Mouse (Mus musculus): Measurements from ENCODE around the gene Tas1r2. TPM values are rescaled to one million over a fixed set of nuclear protein-coding genes. Genes with fewer than 3 reads are reported as not detected.

Gene Tas1r2
- not detected in 2 replicates for polyA plus RNA-seq (2015; fragmentation: Nextera tagmentation; extraction: Ambion mirVana)

GRCm38 (mm10) chr4:139653238-139653637, at the start of gene Tas1r2:
Gene Tas1r2 (plus strand): TSS chr4:139653538.
- Histone ChIP-seq H3K4me1 (no peaks in the 10 kb centered on the region), H3K27ac (no peak within 1 kb of the TSS), H3K27me3 (replicated peaks) (no peaks in the 10 kb centered on the region), H3K9me3 (no peaks in the 10 kb centered on the region), H3K4me3 (replicated peaks) (no peak within 1 kb of the TSS), H3K36me3 (peaks cover 7% of the 10 kb centered on the region; the same call in 1 of the 2 replicates), H3K4me2 (no peak within 1 kb of the TSS), H3K9ac (no peak within 1 kb of the TSS)
- ATAC-seq (ENCODE audit: insufficient read depth, low FRiP score, low read depth) = no peak
- 76% methylated on average over 8 of the region's 8 CpGs for whole genome bisulfite sequencing

GRCm38 (mm10) chr4:139605216-139605615, 48.1 kb upstream of the Tas1r2 start:
- Histone ChIP-seq H3K4me2 (no peak overlapping the region), H3K4me3 (replicated peaks) (no peak overlapping the region), H3K27ac (no peak overlapping the region), H3K27me3 (replicated peaks) (no peaks in the 10 kb centered on the region), H3K9ac (no peak overlapping the region), H3K4me1 (peaks cover 21% of the 10 kb centered on the region), H3K36me3 (0 out of 2 replicates have a peak, but pooled peaks cover 9% of the 10 kb centered on the region), H3K9me3 (no peaks in the 10 kb centered on the region)
- no peak for ATAC-seq (ENCODE audit: insufficient read depth, low FRiP score, low read depth)
- WGBS = 83% methylated on average over 11 of the region's 11 CpGs

GRCm38 (mm10) chr4:139606732-139607131, 46.6 kb upstream of the Tas1r2 start:
- WGBS = 92% methylated on average over 5 of the region's 5 CpGs
- Histone ChIP-seq H3K9ac (no peak overlapping the region), H3K36me3 (0 out of 2 replicates have a peak, but pooled peaks cover 9% of the 10 kb centered on the region), H3K9me3 (no peaks in the 10 kb centered on the region), H3K4me2 (no peak overlapping the region), H3K27ac (no peak overlapping the region), H3K27me3 (replicated peaks) (no peaks in the 10 kb centered on the region), H3K4me1 (peaks cover 18% of the 10 kb centered on the region), H3K4me3 (replicated peaks) (no peak overlapping the region)
- ATAC-seq (ENCODE audit: insufficient read depth, low FRiP score, low read depth) = no peak

- Histone ChIP-seq H3K4me3 (replicated peaks) (no peak overlapping the region), H3K4me1 (peaks cover 2% of the 10 kb centered on the region; the same call in 1 of the 2 replicates), H3K9me3 (no peaks in the 10 kb centered on the region), H3K9ac (no peak overlapping the region), H3K36me3 (peaks cover 19% of the 10 kb centered on the region), H3K27ac (no peak overlapping the region), H3K4me2 (no peak overlapping the region), H3K27me3 (replicated peaks) (no peaks in the 10 kb centered on the region)
- ATAC-seq (ENCODE audit: insufficient read depth, low FRiP score, low read depth) = no peak
- WGBS = 60% methylated on average over 4 of the region's 4 CpGs
These were observed 44.4 kb upstream of the Tas1r2 start for GRCm38 (mm10) chr4:139608975-139609374.

- no peak overlapping the region for H3K9ac ChIP-seq
- peaks cover 29% of the 10 kb centered on the region for H3K36me3 ChIP-seq
- H3K27me3 ChIP-seq (replicated peaks) = no peaks in the 10 kb centered on the region
- H3K4me3 ChIP-seq (replicated peaks) = no peak overlapping the region
- peak overlapping the region; percentile 51; the same call in 1 of the 2 replicates for H3K27ac ChIP-seq
- H3K9me3 ChIP-seq = no peaks in the 10 kb centered on the region
- H3K4me2 ChIP-seq = no peak overlapping the region
- no peak for ATAC-seq (ENCODE audit: insufficient read depth, low FRiP score, low read depth)
- WGBS = 67% methylated on average over 6 of the region's 6 CpGs
- peaks cover 6% of the 10 kb centered on the region; the same call in 1 of the 2 replicates for H3K4me1 ChIP-seq
These were observed 42.4 kb upstream of the Tas1r2 start for GRCm38 (mm10) chr4:139610954-139611353.

GRCm38 (mm10) chr4:139611542-139611953, 41.8 kb upstream of the Tas1r2 start:
- peaks cover 9% of the 10 kb centered on the region; the same call in 1 of the 2 replicates for H3K4me1 ChIP-seq
- H3K36me3 ChIP-seq = peaks cover 25% of the 10 kb centered on the region
- H3K9ac ChIP-seq = no peak overlapping the region
- H3K9me3 ChIP-seq = no peaks in the 10 kb centered on the region
- 5% methylated on average over 10 of the region's 10 CpGs for WGBS
- H3K4me3 ChIP-seq (replicated peaks) = no peak overlapping the region
- no peaks in the 10 kb centered on the region for H3K27me3 ChIP-seq (replicated peaks)
- no peak overlapping the region for H3K27ac ChIP-seq
- ATAC-seq (ENCODE audit: insufficient read depth, low FRiP score, low read depth) = no peak
- peak overlapping the region; percentile 46 for H3K4me2 ChIP-seq

- 90% methylated on average over 21 of the region's 21 CpGs for WGBS
- Histone ChIP-seq H3K36me3 (peaks cover 20% of the 10 kb centered on the region), H3K4me1 (peaks cover 9% of the 10 kb centered on the region; the same call in 1 of the 2 replicates), H3K27ac (no peak overlapping the region), H3K9me3 (no peaks in the 10 kb centered on the region), H3K4me3 (replicated peaks) (no peak overlapping the region), H3K27me3 (replicated peaks) (no peaks in the 10 kb centered on the region), H3K9ac (no peak overlapping the region), H3K4me2 (no peak overlapping the region)
- no peak for ATAC-seq (ENCODE audit: insufficient read depth, low FRiP score, low read depth)
These were observed 38.6 kb upstream of the Tas1r2 start for GRCm38 (mm10) chr4:139614524-139615260.

- Histone ChIP-seq H3K4me3 (replicated peaks) (peak overlapping the region; percentile 44), H3K4me1 (peaks cover 8% of the 10 kb centered on the region; the same call in 1 of the 2 replicates), H3K27ac (peak overlapping the region; percentile 74), H3K9ac (peak overlapping the region; percentile 25), H3K27me3 (replicated peaks) (no peaks in the 10 kb centered on the region), H3K36me3 (peaks cover 20% of the 10 kb centered on the region), H3K4me2 (peak overlapping the region; percentile 60), H3K9me3 (no peaks in the 10 kb centered on the region)
- ATAC-seq (ENCODE audit: insufficient read depth, low FRiP score, low read depth) = peak; percentile 89
- 15% methylated on average over 24 of the region's 24 CpGs for WGBS
These were observed 36.9 kb upstream of the Tas1r2 start for GRCm38 (mm10) chr4:139616276-139617000.

GRCm38 (mm10) chr4:139617001-139617364, 36.4 kb upstream of the Tas1r2 start:
- H3K9me3 ChIP-seq = no peaks in the 10 kb centered on the region
- WGBS = 50% methylated on average over 3 of the region's 3 CpGs
- peaks cover 20% of the 10 kb centered on the region for H3K36me3 ChIP-seq
- H3K4me3 ChIP-seq (replicated peaks) = peak overlapping the region; percentile 44
- peak overlapping the region; percentile 28 for H3K4me2 ChIP-seq
- no peak for ATAC-seq (ENCODE audit: insufficient read depth, low FRiP score, low read depth)
- peak overlapping the region; percentile 74 for H3K27ac ChIP-seq
- no peaks in the 10 kb centered on the region for H3K27me3 ChIP-seq (replicated peaks)
- no peak overlapping the region for H3K9ac ChIP-seq
- 0 out of 2 replicates have a peak, but pooled peaks cover 11% of the 10 kb centered on the region for H3K4me1 ChIP-seq

- H3K36me3 ChIP-seq = peaks cover 2% of the 10 kb centered on the region; the same call in 1 of the 2 replicates
- no peak overlapping the region for H3K4me2 ChIP-seq
- ATAC-seq (ENCODE audit: insufficient read depth, low FRiP score, low read depth) = no peak
- no peak overlapping the region for H3K4me3 ChIP-seq (replicated peaks)
- H3K9ac ChIP-seq = no peak overlapping the region
- peaks cover 27% of the 10 kb centered on the region for H3K4me1 ChIP-seq
- no peaks in the 10 kb centered on the region for H3K27me3 ChIP-seq (replicated peaks)
- H3K9me3 ChIP-seq = no peaks in the 10 kb centered on the region
- WGBS = 78% methylated on average over 6 of the region's 6 CpGs
- H3K27ac ChIP-seq = no peak overlapping the region
These were observed 33.6 kb upstream of the Tas1r2 start for GRCm38 (mm10) chr4:139619765-139620164.

GRCm38 (mm10) chr4:139622373-139623282, 30.7 kb upstream of the Tas1r2 start, which contains the start of gene Aldh4a1:
Gene Aldh4a1 (plus strand): TSS chr4:139622866.
- H3K4me2 ChIP-seq = peak within 1 kb of the TSS; percentile 90
- H3K4me3 ChIP-seq (replicated peaks) = peak within 1 kb of the TSS; percentile 69
- peak; percentile 100 for ATAC-seq (ENCODE audit: insufficient read depth, low FRiP score, low read depth)
- no peaks in the 10 kb centered on the region for H3K36me3 ChIP-seq
- H3K27me3 ChIP-seq (replicated peaks) = no peaks in the 10 kb centered on the region
- H3K4me1 ChIP-seq = peaks cover 25% of the 10 kb centered on the region
- peak within 1 kb of the TSS; percentile 85 for H3K27ac ChIP-seq
- under 1% methylated on average over 34 of the region's 38 CpGs for WGBS
- H3K9ac ChIP-seq = peak within 1 kb of the TSS; percentile 77
- H3K9me3 ChIP-seq = no peaks in the 10 kb centered on the region

All from stomach, embryonic 15.5 days (tissue).